Mouse (Mus musculus) kidney, adult 18-20 months (tissue): ENCODE results near the gene Rell1.
A peak's percentile ranks its signal among the peaks of the same experiment; 100 is the strongest.

Source experiments
- DNase-seq: peaks from one replicate; pipeline ENCODE4 v3.0.0; 2021

Gene Rell1

GRCm38 (mm10) chr5:63968443-63969415 lies at the start of gene Rell1:
Gene Rell1 (minus strand): TSS chr5:63968897.
- DNase-seq = peak; percentile 99

DNA sequence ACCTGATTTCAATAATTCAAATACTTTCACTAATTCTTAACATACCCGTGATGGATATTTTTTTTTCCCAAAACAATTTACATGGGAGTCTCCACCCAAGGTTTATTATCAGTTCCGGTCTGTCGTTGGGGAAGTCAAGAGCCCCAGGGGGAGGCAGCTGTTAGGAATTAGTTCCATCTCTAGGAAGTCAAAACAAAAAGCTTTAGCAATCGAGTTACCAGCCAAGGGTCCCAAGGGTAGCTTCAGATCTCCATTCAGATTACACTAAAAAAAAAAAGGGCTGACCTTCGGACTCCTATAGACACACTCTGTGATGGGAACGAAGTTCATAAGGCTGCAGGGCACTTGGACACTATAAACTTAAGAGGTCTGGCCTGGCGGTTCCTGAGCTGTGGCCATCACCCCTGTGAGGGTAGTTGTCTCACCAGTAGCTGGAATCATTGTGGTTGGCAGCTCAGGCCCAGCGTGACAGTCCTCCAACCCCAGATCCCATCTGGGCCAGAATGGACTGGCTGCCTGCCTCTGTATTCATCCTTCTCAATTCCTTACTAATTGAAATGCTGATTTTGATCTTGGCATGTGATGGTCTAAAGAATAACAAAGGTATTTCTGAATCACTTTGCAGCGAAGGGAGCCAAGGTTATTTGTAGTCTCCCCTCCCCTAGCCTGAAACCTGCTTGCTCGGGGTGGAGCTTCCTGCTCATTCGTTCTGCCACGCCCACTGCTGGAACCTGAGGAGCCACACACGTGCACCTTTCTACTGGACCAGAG lies 44.1 kb upstream of the Rell1 start:
- DNase-seq = no peak

GRCm38 (mm10) chr5:64006548-64006947 lies 37.9 kb upstream of the Rell1 start:
- DNase-seq = no peak

DNA sequence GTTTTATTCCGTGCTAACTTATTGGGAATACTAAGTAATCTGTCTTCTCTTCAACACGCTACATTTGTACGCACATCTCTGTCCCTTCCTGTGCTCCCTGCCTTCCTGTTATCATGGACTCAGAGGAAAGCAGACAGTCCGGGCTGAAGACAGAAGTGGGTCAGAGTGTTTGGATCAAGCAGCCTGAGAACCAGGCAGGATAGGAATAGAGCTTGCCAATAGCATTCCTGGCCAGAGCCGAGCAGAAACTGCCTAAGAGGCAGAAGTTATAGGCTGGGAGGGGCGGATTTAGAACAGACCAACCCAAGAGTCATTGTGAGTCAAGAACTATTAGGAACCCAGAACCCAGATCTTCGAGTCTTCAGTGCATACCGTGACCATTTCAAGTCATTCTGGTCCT lies 34.6 kb upstream of the Rell1 start:
- DNase-seq = no peak

DNA sequence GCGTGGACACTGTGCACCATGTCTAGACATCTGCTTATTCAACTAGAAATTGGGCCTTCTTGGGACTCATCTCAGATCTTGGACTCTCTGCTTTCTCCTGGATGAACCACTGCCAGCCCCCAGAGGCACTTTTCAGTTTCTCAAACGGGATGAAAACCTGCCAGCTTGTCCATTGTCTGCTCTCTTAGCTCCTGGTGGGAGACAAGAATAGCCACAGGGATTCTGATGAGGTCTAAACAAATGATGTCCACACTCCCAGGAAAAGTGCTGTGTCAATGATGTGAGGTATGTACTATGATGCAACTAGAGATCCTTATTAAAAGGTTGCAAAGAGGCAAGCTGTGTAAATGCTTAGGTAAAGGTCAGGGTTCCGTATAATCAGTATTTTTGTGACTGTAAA lies 25.2 kb upstream of the Rell1 start:
- no peak for DNase-seq

GRCm38 (mm10) chr5:63990675-63991074 lies 22.0 kb upstream of the Rell1 start:
- no peak for DNase-seq

- DNase-seq = no peak
Measured at GRCm38 (mm10) chr5:63986337-63986736, 17.6 kb upstream of the Rell1 start.

- DNase-seq = peak; percentile 53
Measured at GRCm38 (mm10) chr5:63982296-63982695, 13.6 kb upstream of the Rell1 start.

- DNase-seq = no peak
Measured at GRCm38 (mm10) chr5:63970991-63971390, 2.3 kb upstream of the Rell1 start.

GRCm38 (mm10) chr5:63970281-63970732 lies 1.6 kb upstream of the Rell1 start:
- no peak for DNase-seq

- no peak for DNase-seq
Measured at GRCm38 (mm10) chr5:63969476-63970112, 897 bp upstream of the Rell1 start.

DNA sequence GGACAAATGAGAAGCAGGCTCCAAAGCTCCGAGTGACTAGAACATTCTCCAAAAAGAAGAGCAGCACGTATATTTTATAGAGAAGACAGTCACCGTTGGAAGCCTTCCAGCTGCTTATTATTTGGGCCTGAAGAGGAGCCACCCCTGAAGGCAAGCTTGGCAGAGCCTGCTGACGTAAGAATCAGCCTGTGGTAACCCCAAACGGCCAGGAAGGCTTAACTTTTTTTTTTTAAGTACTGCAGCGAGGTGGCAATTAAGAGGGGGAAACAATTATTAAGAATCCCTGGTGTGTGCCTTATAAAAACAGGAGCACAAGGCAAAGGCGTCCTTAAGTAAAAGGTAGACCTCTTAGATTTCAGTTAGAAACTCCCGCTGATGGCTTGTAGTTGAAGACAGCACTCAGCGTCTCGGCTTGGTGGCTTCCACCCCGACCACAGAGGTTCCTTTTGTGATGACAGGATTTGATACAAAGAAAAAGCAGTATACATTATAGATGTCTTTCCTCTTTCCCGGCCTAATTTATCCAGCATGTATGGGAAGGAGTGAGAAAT lies 1.0 kb downstream of the Rell1 start:
- no peak for DNase-seq

DNA sequence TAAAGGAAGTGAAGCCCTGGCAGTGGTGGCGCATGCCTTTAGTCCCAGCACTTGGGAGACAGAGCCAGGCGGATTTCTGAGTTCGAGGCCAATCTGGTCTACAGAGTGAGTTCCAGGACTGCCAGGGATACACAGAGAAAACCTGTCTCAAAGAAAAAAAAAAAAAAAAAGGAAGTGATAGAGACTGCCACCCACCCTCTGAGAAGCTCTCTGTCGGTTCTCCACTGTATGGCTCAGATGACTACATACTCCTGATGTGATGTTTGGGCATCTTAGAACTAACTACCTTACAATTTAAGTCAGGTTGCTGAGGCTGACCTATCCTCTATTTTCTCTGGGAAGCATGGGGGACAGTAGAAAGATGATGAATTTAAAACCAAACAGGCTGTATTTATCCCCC lies 2.3 kb downstream of the Rell1 start:
- no peak for DNase-seq

- DNase-seq = no peak
Measured at GRCm38 (mm10) chr5:63965946-63966345, 2.8 kb downstream of the Rell1 start.

GRCm38 (mm10) chr5:63964576-63964975 lies 4.1 kb downstream of the Rell1 start:
- DNase-seq = peak; percentile 27

- DNase-seq = no peak
Measured at GRCm38 (mm10) chr5:63961726-63962125, 7.0 kb downstream of the Rell1 start.

DNA sequence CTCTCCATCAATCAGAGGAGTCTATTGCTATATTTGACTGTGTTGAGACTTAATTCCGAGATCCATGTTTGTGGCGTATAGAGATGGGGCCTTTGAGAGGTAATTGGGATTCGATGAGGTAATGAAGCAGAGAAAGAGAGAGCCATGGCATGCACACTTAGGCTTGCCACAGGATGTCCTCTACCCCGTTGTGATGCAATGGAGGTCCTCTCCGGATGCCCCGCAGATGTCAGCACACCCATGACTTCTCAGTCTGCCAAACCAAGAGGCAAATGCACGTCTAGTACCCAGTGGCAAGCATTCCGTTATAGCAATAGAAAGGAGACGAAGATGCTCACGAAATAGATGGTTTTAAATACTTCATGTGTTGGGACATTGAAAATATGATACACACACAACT lies 8.1 kb downstream of the Rell1 start:
- DNase-seq = no peak

GRCm38 (mm10) chr5:63958963-63959708 lies 9.6 kb downstream of the Rell1 start:
- DNase-seq = no peak

DNA sequence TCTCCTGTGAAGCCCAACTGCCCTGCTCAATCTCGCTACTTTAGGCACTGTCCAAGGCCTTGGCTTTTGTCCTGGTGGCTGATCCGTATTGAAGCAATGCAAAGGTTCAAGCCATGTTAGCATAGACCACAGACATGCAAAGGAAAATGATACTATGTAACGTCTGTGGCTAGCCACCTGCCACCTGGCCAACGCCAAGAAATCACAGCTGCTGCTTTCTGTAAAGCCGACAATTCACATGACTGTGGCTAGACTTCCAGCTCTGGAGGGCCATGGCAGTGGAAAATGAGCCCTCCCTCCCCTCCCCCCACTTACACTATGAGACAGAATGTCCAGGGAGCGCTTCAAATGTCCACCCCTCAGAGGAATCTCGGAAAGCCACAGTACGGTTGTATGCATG lies 11.1 kb downstream of the Rell1 start:
- no peak for DNase-seq

DNA sequence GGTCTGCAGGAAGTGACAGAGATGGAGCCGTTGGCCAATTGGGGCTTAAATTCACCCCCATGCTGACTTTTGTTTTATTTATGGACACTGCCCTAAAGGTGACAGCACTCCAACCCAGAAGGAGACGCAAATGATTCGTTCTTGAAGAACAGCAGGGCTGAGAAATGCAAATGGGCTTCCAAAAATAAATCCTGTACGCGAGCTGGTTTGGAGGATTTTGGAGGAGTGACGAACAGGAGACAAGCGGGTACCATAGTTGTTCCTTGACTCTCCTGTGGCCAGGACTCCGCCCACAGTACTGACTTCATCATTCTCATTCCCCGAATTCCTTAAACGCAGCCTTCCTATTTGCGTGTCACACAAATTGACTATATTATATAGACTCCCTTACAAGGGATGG lies 12.3 kb downstream of the Rell1 start:
- no peak for DNase-seq

DNA sequence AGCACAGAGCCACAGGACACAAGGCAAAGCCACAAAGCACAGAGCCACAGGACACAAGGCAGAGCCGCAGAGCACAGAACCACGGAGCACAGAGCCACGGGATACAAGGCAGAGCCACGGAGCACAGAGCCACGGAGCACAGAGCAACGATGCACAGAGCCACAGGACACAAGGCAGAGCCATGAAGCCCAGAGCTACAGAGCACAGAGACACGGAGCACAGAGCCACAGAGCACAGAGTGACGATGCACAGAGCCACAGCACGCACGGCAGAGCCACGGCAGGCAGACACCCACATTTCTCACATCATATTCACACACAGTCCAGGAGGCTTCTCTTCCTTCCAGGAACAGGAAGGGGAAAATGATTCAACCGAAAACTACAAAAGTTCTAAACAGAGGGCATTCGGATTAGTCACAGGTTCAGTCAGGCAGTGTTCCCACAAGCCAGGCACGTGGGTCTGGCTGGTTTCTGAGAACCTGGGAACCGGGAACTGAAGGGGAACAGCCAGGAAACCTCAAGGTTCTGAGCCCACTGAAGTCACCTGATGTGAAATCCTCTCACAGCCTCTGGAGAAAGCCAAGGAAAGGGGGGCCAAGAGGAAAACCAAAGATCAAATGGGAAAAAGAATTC lies 15.2 kb downstream of the Rell1 start:
- DNase-seq = peak; percentile 49

DNA sequence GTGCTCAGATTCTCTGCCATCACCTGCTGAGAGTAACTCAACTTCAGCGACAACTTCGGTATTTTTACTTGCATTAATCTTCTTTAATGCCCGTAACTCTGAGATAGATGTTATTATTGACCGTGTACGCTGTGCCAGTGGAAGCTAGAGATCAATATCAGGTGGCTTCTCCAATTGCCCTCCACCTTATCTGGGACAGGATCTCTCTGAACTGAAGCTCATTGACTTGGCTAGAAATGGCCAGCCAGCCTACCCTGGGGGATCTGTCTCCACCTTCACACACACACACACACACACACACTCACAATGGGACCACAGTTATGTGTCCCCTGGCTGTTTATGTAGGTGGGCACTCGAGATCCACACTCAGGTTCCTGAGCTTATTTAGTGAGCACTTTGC lies 16.7 kb downstream of the Rell1 start:
- no peak for DNase-seq
